Mouse (Mus musculus) testis, adult 2 months (tissue): ENCODE measurements around the gene Klk8.

Source experiments
- CTCF ChIP-seq: fragments of 200-500 bp; IDR thresholded peaks from 2 replicates; pipeline ENCODE4 v1.5.1; 2012; ENCODE audit warnings: low read depth, mild to moderate bottlenecking, inconsistent platforms, low read length, moderate library complexity; ENCODE audit not compliant: control insufficient read depth, insufficient read depth, insufficient replicate concordance
- POLR2A ChIP-seq: fragments of 200-500 bp; IDR thresholded peaks from 2 replicates; pipeline ENCODE4 v1.6.1; 2012; ENCODE audit warnings: low read depth, mild to moderate bottlenecking, inconsistent platforms, low read length, moderate library complexity; ENCODE audit not compliant: control insufficient read depth

GRCm38 (mm10) chr7:43843801-43844200 is 46.4 kb downstream of the Klk8 start:
- no peak for TF ChIP-seq POLR2A
- no peak for TF ChIP-seq CTCF
